Mouse (Mus musculus) heart, embryonic 11.5 days (tissue): ENCODE measurements around the gene Elf1. TPM values are rescaled to one million over a fixed set of nuclear protein-coding genes. Genes with fewer than 3 reads are reported as not detected.

ENCODE experiments used
- ATAC-seq: fragments of 200-750 bp; cut with Nextera tagmentation; replicated peaks from 2 replicates; pipeline ENCODE4 v1.8.0; 2017; ENCODE audit warnings: moderate library complexity; ENCODE audit not compliant: insufficient number of reproducible peaks, low FRiP score, low TSS enrichment
- H3K27ac ChIP-seq: fragments of 300-500 bp; sonication (generic); 2 replicates; pipeline ENCODE4 v1.5.1; 2014; ENCODE audit warnings: mild to moderate bottlenecking, low read depth, low read length
- H3K27me3 ChIP-seq: fragments of 300-500 bp; sonication (generic); 2 replicates; pipeline ENCODE4 v1.6.1; 2014; ENCODE audit warnings: mild to moderate bottlenecking, low read length, mixed read lengths; ENCODE audit not compliant: control insufficient read depth, insufficient read depth
- H3K36me3 ChIP-seq: fragments of 300-500 bp; sonication (generic); 2 replicates; pipeline ENCODE4 v1.6.1; 2014; ENCODE audit warnings: mild to moderate bottlenecking, low read length, moderate library complexity, mixed read lengths; ENCODE audit not compliant: control insufficient read depth, insufficient read depth
- H3K4me1 ChIP-seq: fragments of 300-500 bp; sonication (generic); 2 replicates; pipeline ENCODE4 v1.6.1; 2014; ENCODE audit warnings: low read length; ENCODE audit not compliant: control insufficient read depth, insufficient read depth
- H3K4me2 ChIP-seq: fragments of 300-500 bp; sonication (generic); 2 replicates; pipeline ENCODE4 v1.6.1; 2014; ENCODE audit warnings: mild to moderate bottlenecking, moderate library complexity
- H3K4me3 ChIP-seq: fragments of 300-500 bp; sonication (generic); 2 replicates; pipeline ENCODE4 v1.5.1; 2014; ENCODE audit warnings: low read depth, low read length
- H3K9ac ChIP-seq: fragments of 300-500 bp; sonication (generic); 2 replicates; pipeline ENCODE4 v1.6.1; 2014; ENCODE audit warnings: mild to moderate bottlenecking, low read depth, low read length, moderate library complexity
- H3K9me3 ChIP-seq: fragments of 300-500 bp; sonication (generic); replicated peaks from 2 replicates; pipeline ENCODE4 v1.6.1; 2016; ENCODE audit warnings: low read length; ENCODE audit not compliant: control insufficient read depth
- WGBS: fragments of 180-500 bp; shearing (Covaris S2); extraction: QIAGEN DNeasy Blood & Tissue Kit; methylation state at CpG from one replicate; pipeline ENCODE4 v1.1.7; 2014; ENCODE audit not compliant: insufficient replicate concordance; 5-methylcytosine and 5-hydroxymethylcytosine counted together
- polyA plus RNA-seq: library from polyadenylated mRNA; unstranded; fragments of >200 nt; fragmentation: Nextera tagmentation; extraction: Ambion mirVana; gene quantifications from 2 replicates; pipeline ENCODE4 v1.2.1, GENCODE M21; 2014

Elf1 gene
- polyA plus RNA-seq, 1 experiment from 2014 or later, result 8.6 TPM

DNA sequence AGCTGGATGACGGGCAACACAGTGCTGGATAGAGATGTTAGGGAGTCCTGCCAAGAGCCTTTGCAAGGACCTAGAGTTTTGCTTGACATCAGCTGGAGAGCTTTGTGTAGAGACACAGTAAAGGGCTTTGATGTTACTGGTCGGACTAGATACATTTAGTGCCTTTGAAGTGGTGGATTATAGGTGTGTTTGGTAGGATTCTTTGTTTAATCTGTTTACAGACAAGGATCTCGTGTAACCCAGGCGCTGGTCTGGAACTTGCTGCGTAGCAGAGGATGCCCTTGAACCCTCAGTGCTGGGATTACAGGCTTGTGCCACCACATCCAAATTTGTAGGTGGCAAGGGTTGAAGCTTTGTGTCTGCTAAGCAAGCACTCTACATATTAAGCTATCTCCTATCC, 113.1 kb downstream of the Elf1 start:
- no peaks in the 10 kb centered on the region for H3K27me3 ChIP-seq
- no peak for ATAC-seq
- peaks cover 11% of the 10 kb centered on the region; the same call in 1 of the 2 replicates for H3K36me3 ChIP-seq
- no peaks in the 10 kb centered on the region for H3K9me3 ChIP-seq
- H3K9ac ChIP-seq, result no peak overlapping the region
- no peak overlapping the region for H3K27ac ChIP-seq
- WGBS, result 91% methylated on average over 5 of the region's 5 CpGs
- no peaks in the 10 kb centered on the region for H3K4me1 ChIP-seq
- H3K4me2 ChIP-seq, result no peak overlapping the region
- no peak overlapping the region for H3K4me3 ChIP-seq

DNA sequence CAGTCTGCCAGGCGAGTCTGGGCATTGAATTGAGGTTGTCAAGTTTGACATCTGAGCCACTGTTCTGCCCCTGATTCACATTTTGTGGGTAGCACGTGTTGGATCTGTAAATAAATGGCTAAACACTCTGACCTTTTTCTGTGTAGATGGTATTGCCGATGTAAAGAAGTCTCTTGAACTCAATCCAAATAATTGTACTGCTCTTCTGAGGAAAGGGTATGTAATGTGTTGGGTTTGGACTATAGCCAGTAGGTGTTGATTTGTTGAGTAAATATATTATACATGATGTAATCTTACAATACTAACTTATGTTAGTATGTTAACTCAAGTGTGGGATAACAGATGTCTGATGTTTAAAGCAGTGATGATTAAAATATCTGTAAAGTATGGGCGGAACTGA, 115.6 kb downstream of the Elf1 start:
- H3K4me1 ChIP-seq, result no peaks in the 10 kb centered on the region
- no peak for ATAC-seq
- H3K4me3 ChIP-seq, result no peak overlapping the region
- H3K27ac ChIP-seq, result no peak overlapping the region
- H3K9ac ChIP-seq, result no peak overlapping the region
- no peaks in the 10 kb centered on the region for H3K27me3 ChIP-seq
- H3K36me3 ChIP-seq, result peaks cover 17% of the 10 kb centered on the region; the same call in 1 of the 2 replicates
- no peaks in the 10 kb centered on the region for H3K9me3 ChIP-seq
- H3K4me2 ChIP-seq, result no peak overlapping the region
- WGBS, result 78% methylated on average over 4 of the region's 4 CpGs

DNA sequence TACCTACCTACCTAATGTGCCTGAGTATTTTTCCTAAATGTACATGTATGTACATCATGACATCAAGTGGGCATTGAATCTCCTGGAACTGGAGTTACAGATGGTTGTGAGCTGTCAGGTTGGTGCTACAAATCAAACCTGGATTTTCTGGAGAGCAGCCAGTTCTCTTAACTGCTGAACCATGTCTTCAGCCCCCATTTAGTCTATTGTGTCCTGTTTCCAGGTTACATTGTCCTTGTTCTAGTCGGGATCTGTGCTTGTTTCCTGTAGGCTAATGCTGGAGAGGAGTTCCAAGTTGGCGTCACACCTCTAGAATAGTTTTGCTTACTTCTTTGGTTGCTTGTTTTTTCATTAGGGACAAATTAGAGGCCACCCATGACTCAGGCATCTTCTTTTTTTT, 124.9 kb downstream of the Elf1 start:
- WGBS, result 89% methylated on average over 2 of the region's 2 CpGs
- no peak overlapping the region for H3K27ac ChIP-seq
- no peaks in the 10 kb centered on the region for H3K27me3 ChIP-seq
- no peak overlapping the region for H3K4me3 ChIP-seq
- H3K9me3 ChIP-seq, result no peaks in the 10 kb centered on the region
- H3K4me1 ChIP-seq, result no peaks in the 10 kb centered on the region
- H3K36me3 ChIP-seq, result peaks cover 24% of the 10 kb centered on the region
- ATAC-seq, result no peak
- H3K9ac ChIP-seq, result no peak overlapping the region
- no peak overlapping the region for H3K4me2 ChIP-seq

DNA sequence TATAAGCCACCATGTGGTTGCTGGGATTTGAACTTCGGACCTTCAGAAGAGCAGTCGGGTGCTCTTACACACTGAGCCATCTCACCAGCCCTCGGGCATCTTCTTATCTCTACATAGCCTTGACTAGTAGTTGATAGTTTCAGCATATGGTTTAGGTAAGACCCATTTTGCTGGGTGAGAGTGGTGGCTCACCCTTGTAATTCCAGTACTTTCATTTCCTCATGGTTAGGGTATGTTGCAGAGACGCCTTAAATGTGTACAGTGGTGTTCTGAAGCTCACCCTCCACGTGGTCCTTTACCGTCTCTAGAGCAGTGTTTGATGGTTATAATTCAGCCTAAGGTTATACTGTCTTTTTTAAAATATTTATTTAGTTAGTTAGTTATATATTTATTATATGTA, 125.4 kb downstream of the Elf1 start:
- 88% methylated on average over 6 of the region's 6 CpGs for WGBS
- Histone ChIP-seq H3K27me3 (no peaks in the 10 kb centered on the region), H3K27ac (no peak overlapping the region), H3K9ac (no peak overlapping the region), H3K36me3 (peaks cover 26% of the 10 kb centered on the region), H3K4me1 (no peaks in the 10 kb centered on the region), H3K9me3 (no peaks in the 10 kb centered on the region), H3K4me3 (no peak overlapping the region), H3K4me2 (no peak overlapping the region)
- ATAC-seq, result no peak

DNA sequence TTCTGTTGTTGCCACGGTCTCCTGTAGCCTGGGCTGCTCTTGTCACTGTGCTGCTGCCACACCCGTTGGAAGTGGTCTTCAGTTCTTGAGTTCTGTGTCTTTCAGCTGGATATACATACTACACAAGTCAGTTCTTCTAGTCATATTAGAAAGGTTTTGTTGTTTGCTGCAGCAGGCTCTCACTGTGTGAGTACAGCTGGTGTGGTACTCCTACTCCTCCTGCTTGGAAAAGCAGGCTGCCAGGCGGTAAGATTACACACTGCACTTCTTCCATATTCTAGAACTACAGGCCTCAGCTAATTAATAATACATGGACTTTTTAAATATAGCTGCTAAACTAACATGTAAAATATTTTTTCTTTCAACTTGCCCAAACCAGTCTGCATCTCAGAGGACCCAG, 125.9 kb downstream of the Elf1 start:
- Histone ChIP-seq H3K27ac (no peak overlapping the region), H3K4me3 (no peak overlapping the region), H3K27me3 (no peaks in the 10 kb centered on the region), H3K4me2 (no peak overlapping the region), H3K4me1 (no peaks in the 10 kb centered on the region), H3K9ac (no peak overlapping the region), H3K36me3 (peaks cover 29% of the 10 kb centered on the region), H3K9me3 (no peaks in the 10 kb centered on the region)
- ATAC-seq, result no peak
- 89% methylated on average over 3 of the region's 3 CpGs for WGBS

DNA sequence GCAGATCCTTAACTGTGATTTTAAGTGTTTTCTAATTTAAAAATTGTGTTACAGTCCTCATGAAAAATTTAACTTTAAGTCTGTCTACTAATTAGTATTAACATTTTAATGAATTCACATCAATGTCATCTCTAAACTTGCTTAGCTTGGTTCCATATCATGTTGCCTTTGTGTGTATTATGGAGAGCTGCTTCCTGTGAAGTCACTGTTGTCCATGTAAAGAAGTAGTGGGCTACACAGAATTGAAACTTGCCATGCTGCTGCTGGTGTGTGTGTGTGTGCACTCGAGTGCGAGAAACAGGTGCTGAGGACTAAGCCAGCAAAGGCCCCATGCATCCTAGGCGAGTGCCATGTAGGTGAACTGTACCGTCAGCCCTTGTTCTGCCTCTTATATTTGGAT, 126.4 kb downstream of the Elf1 start:
- Histone ChIP-seq H3K27ac (no peak overlapping the region), H3K4me3 (no peak overlapping the region), H3K4me2 (no peak overlapping the region), H3K36me3 (peaks cover 29% of the 10 kb centered on the region), H3K27me3 (no peaks in the 10 kb centered on the region), H3K9ac (no peak overlapping the region), H3K4me1 (no peaks in the 10 kb centered on the region), H3K9me3 (no peaks in the 10 kb centered on the region)
- no peak for ATAC-seq
- 92% methylated on average over 4 of the region's 4 CpGs for WGBS

DNA sequence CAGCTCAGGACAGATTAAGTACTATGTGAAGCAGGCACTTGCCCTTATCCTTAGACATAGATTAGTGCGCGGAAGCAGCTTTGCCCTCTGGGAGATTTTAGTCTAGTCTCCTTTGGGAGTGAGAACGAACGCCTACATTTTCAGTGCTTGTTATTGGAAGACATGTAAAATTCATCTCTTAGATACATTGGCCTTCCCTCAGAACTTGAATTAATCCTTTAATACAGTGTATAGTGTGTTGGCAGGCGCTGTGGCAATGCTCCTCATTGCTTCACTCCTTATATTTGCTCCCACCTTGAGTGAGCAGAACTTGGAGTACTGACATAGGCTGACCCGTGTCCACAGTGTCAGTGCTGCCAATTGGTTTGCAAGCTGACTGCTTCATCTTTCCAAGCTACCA, 127.3 kb downstream of the Elf1 start:
- WGBS, result 95% methylated on average over 6 of the region's 6 CpGs
- no peak for ATAC-seq
- no peaks in the 10 kb centered on the region for H3K27me3 ChIP-seq
- H3K4me2 ChIP-seq, result no peak overlapping the region
- no peak overlapping the region for H3K9ac ChIP-seq
- no peaks in the 10 kb centered on the region for H3K9me3 ChIP-seq
- H3K36me3 ChIP-seq, result peaks cover 26% of the 10 kb centered on the region
- H3K27ac ChIP-seq, result no peak overlapping the region
- no peaks in the 10 kb centered on the region for H3K4me1 ChIP-seq
- no peak overlapping the region for H3K4me3 ChIP-seq

DNA sequence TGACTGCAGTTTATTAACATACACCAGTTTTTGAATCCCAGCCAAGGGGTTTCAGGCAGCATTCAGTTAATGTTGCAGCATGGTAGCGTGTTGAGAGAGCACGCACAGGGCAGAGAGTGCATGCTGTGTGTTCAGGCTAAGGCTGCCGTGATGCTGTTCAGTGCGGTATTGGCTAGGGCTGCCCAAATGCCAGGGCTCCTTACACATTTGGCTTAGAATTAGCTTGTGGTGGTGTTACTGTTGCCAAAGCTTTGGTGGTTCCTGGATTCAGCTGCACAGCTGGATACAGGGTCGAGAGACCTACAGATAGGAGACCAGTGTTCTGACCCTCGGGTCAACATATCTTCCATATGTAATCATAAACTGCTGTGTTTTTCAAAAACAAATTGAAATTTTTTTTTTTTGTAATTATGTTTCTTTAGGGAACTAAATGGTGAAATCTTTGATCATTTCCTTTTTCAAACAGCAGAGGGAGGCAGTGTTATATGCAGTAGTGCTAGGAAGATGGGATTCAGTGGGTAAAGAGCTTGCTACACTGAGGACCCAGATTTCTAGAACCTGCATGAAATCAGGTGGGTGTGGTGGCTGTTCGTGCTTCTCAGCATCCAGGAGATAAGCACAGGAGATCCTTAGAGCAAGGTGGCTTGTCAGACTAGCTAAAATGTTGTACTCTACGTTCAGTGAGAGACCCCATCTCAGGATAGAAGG, 136.3 kb downstream of the Elf1 start:
- no peaks in the 10 kb centered on the region for H3K27me3 ChIP-seq
- H3K4me1 ChIP-seq, result peaks cover 4% of the 10 kb centered on the region; the same call in 1 of the 2 replicates
- no peaks in the 10 kb centered on the region for H3K9me3 ChIP-seq
- no peak overlapping the region for H3K27ac ChIP-seq
- no peak for ATAC-seq
- WGBS, result 86% methylated on average over 8 of the region's 8 CpGs
- no peak overlapping the region for H3K4me2 ChIP-seq
- H3K4me3 ChIP-seq, result no peak overlapping the region
- H3K36me3 ChIP-seq, result peaks cover 20% of the 10 kb centered on the region
- H3K9ac ChIP-seq, result no peak overlapping the region

DNA sequence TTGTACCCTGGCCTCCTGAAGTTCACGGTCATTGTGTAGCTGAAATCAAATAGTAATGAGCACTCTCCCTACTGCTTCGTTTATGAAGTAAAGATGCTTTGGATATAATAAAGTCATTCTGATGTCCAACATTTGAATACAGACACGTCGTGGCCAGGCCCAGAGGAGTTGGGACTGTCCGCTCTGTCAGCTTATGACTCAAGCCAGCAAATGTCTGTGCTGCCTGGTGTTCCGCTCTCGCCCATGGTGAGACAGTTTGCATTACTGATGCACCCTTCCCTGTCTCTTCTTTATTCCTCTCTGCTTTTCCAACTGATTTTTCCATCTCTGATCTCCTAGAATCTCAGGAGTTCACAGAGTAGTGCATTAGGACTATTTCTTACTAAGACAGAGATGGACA, 138.8 kb downstream of the Elf1 start:
- Histone ChIP-seq H3K27ac (no peak overlapping the region), H3K4me1 (peaks cover 4% of the 10 kb centered on the region; the same call in 1 of the 2 replicates), H3K36me3 (peaks cover 24% of the 10 kb centered on the region), H3K27me3 (no peaks in the 10 kb centered on the region), H3K4me3 (no peak overlapping the region), H3K9ac (no peak overlapping the region), H3K9me3 (no peaks in the 10 kb centered on the region), H3K4me2 (no peak overlapping the region)
- WGBS, result 93% methylated on average over 7 of the region's 7 CpGs
- ATAC-seq, result no peak
